Comparison of ENCODE assay signal across 9 mouse cellular contexts in the genomic region with DNA sequence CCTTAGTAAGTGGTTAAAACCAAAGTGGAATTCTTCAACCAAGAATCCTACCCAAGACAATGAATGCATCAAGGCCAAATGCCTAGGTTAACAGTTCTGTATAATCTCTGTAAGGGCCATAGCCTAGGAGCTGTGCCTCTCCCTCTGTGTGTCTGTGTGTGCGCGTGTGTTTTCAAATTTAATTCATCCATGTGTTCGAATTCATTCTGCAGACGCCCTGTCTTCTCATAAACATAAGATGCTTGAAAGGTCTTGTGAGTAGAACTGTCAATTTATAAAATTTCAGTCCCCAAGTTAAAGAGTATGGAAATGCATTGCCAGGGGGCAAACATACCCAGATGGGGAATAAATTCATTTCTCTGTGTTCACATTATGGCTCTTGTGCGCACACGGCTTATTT. TPM values are rescaled to one million over a fixed set of nuclear protein-coding genes. Genes with fewer than 3 reads are reported as not detected.
DNase-seq lines count a peak whose midpoint lies in the region; ATAC-seq and TF ChIP-seq lines count a peak whose summit lies in the region.
"Had no signal": no experiment of that assay in that cellular context is flagged by ENCODE, and none has a peak within 500 bp of the region (broad histone marks: within the 10 kb centered on the region; RNA-seq: fewer than 3 reads in every experiment).

No protein-coding gene starts in this region.

- no peak for ATAC-seq in lung, embryonic 14.5 days (ENCODE audit: insufficient read depth)
- ATAC-seq in forebrain, postnatal 0 days: no peak
- no peak for ATAC-seq in limb, embryonic 13.5 days (ENCODE audit: low FRiP score, low read depth)
- ATAC-seq in stomach, embryonic 14.5 days (ENCODE audit: insufficient number of reproducible peaks, insufficient read depth, low FRiP score, low read depth): no peak

- peaks cover 17% of the 10 kb centered on the region for H3K4me1 ChIP-seq in lung, embryonic 14.5 days (ENCODE audit: insufficient read depth)
- H3K4me1 ChIP-seq in forebrain, postnatal 0 days (ENCODE audit: insufficient read depth): peaks cover 15% of the 10 kb centered on the region
- H3K4me1 ChIP-seq in limb, embryonic 13.5 days: peaks cover 50% of the 10 kb centered on the region
- peaks cover 42% of the 10 kb centered on the region for H3K4me1 ChIP-seq in stomach, embryonic 14.5 days (ENCODE audit: control insufficient read depth, insufficient read depth, low read length)

- no peak for TF ChIP-seq CTCF in lung, embryonic 14.5 days (IDR thresholded peaks at IDR 0.05; ENCODE audit: low read depth)
- no peak for TF ChIP-seq CTCF in forebrain, postnatal 0 days (IDR thresholded peaks at IDR 0.05; ENCODE audit: low read depth)

- DNase-seq in lung, embryonic 14.5 days: no peak
- DNase-seq in lung, postnatal 25 days (ENCODE audit: low spot score): no peak
- peak; percentile 62 for DNase-seq in forebrain, postnatal 0 days
- DNase-seq in thymus, postnatal 25 days: no peak
- DNase-seq in adrenal gland, postnatal 4 days (ENCODE audit: low spot score in 2 of 2): no peak
- DNase-seq: thymus, adult 18-20 months had no signal

- H3K27me3 ChIP-seq in lung, embryonic 14.5 days (ENCODE audit: insufficient read depth, low read length): no peaks in the 10 kb centered on the region
- H3K27me3 ChIP-seq in forebrain, postnatal 0 days (ENCODE audit: insufficient read depth, low read length): no peaks in the 10 kb centered on the region
- H3K27me3 ChIP-seq in limb, embryonic 13.5 days: peaks cover 23% of the 10 kb centered on the region
- H3K27me3 ChIP-seq in stomach, embryonic 14.5 days (ENCODE audit: control insufficient read depth, insufficient read depth, low read length): no peaks in the 10 kb centered on the region

- H3K4me2 ChIP-seq in lung, embryonic 14.5 days: peak overlapping the region; percentile 68
- peak overlapping the region; percentile 73 for H3K4me2 ChIP-seq in forebrain, postnatal 0 days (ENCODE audit: low read depth)
- H3K4me2 ChIP-seq in limb, embryonic 13.5 days (replicated peaks): peak overlapping the region; percentile 72
- peak overlapping the region; percentile 50 for H3K4me2 ChIP-seq in stomach, embryonic 14.5 days (replicated peaks; ENCODE audit: low read depth, low read length)

- peaks cover 4% of the 10 kb centered on the region; the same call in 1 of the 2 replicates for H3K36me3 ChIP-seq in lung, embryonic 14.5 days (ENCODE audit: insufficient read depth)
- no peaks in the 10 kb centered on the region for H3K36me3 ChIP-seq in forebrain, postnatal 0 days (ENCODE audit: insufficient read depth)
- no peaks in the 10 kb centered on the region for H3K36me3 ChIP-seq in limb, embryonic 13.5 days
- H3K36me3 ChIP-seq in stomach, embryonic 14.5 days (ENCODE audit: control insufficient read depth, insufficient read depth, low read length): no peaks in the 10 kb centered on the region; the same call in 1 of the 2 replicates

- H3K4me3 ChIP-seq in lung, embryonic 14.5 days (ENCODE audit: low read depth, low read length): peak overlapping the region; percentile 69
- peak overlapping the region; percentile 77 for H3K4me3 ChIP-seq in forebrain, postnatal 0 days (ENCODE audit: low read depth, low read length)
- H3K4me3 ChIP-seq in limb, embryonic 13.5 days: peak overlapping the region; percentile 86
- H3K4me3 ChIP-seq in stomach, embryonic 14.5 days (ENCODE audit: low read depth, low read length): peak overlapping the region; percentile 71

- H3K9me3 ChIP-seq in lung, embryonic 14.5 days (ENCODE audit: low read depth, low read length): no peaks in the 10 kb centered on the region
- H3K9me3 ChIP-seq in forebrain, postnatal 0 days (ENCODE audit: low read length): no peaks in the 10 kb centered on the region
- no peaks in the 10 kb centered on the region for H3K9me3 ChIP-seq in limb, embryonic 13.5 days
- no peaks in the 10 kb centered on the region for H3K9me3 ChIP-seq in stomach, embryonic 14.5 days (ENCODE audit: control insufficient read depth, low read depth, low read length)

- WGBS in lung, embryonic 14.5 days: 9% methylated on average over 6 of the region's 6 CpGs
- 11% methylated on average over 6 of the region's 6 CpGs for WGBS in forebrain, postnatal 0 days
- 28% methylated on average over 6 of the region's 6 CpGs for WGBS in limb, embryonic 13.5 days
- 11% methylated on average over 6 of the region's 6 CpGs for WGBS in stomach, embryonic 14.5 days

- peak overlapping the region; percentile 92 for H3K9ac ChIP-seq in lung, embryonic 14.5 days
- H3K9ac ChIP-seq in forebrain, postnatal 0 days: peak overlapping the region; percentile 99
- no peak overlapping the region for H3K9ac ChIP-seq in limb, embryonic 13.5 days
- H3K9ac ChIP-seq in stomach, embryonic 14.5 days (replicated peaks; ENCODE audit: low read depth, low read length): peak overlapping the region; percentile 94

- H3K27ac ChIP-seq in lung, embryonic 14.5 days (ENCODE audit: low read depth): peak overlapping the region; percentile 74
- H3K27ac ChIP-seq in forebrain, postnatal 0 days (ENCODE audit: low read depth, low read length): peak overlapping the region; percentile 97
- no peak overlapping the region for H3K27ac ChIP-seq in limb, embryonic 13.5 days
- H3K27ac ChIP-seq in stomach, embryonic 14.5 days (ENCODE audit: low read length): peak overlapping the region; percentile 27; the same call in 1 of the 2 replicates
- H3K27ac ChIP-seq: macrophage had no signal

RNA-seq across cellular contexts. Expression of a gene that starts 3.8 kb away (rescaled TPM):
- 48.8 TPM in 2 replicates for polyA plus RNA-seq in lung, embryonic 14.5 days (2014; fragmentation: Nextera tagmentation; extraction: Ambion mirVana)
- total RNA-seq in forebrain, postnatal 0 days (2014; rRNA removed): 79.2 and 95.9 TPM in 2 replicates
- 52.6 and 60.5 TPM in 2 replicates for polyA plus RNA-seq in forebrain, postnatal 0 days (2015; fragmentation: Nextera tagmentation; extraction: Ambion mirVana)
- polyA plus RNA-seq in limb, embryonic 13.5 days (2015; fragmentation: Nextera tagmentation; extraction: Ambion mirVana): 31.6 and 33.0 TPM in 2 replicates
- polyA plus RNA-seq in stomach, embryonic 14.5 days (2014; fragmentation: Nextera tagmentation; extraction: Ambion mirVana): 60.3 and 64.1 TPM in 2 replicates
- 100 to 1,000 TPM; 202 to 226 TPM for total RNA-seq in adrenal gland, postnatal 4 days (2021)
